Mouse (Mus musculus) testis, postnatal 14 days (tissue): ENCODE results near the gene Gas8.
"Not testable (repeated sequence)": the region's sequence is repeated elsewhere in the genome, so short reads cannot be mapped to it uniquely, and the experiment has no call there.

Experiments
- DNase-seq: peaks from one replicate; pipeline ENCODE4 v3.0.0; 2021; ENCODE audit warnings: low spot score

Gene Gas8

DNA sequence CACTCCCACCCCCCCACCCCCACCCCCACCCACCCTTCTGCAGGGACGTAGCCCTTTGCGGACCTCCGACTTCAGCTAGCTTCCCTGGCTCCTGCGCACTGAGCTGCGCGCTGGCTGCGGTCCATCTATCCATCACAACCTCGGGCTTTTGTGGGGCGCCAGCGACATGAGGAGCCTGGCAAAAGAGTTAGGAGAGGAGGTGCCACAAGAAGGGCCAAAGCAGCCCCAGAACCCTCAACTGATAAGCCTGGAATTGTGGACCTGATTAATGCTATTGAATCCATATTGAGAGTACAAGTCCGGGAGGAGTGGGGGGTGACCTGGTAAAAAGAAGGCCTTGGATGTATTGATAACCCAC is 3.1 kb upstream of the Gas8 start:
- no peak for DNase-seq

DNA sequence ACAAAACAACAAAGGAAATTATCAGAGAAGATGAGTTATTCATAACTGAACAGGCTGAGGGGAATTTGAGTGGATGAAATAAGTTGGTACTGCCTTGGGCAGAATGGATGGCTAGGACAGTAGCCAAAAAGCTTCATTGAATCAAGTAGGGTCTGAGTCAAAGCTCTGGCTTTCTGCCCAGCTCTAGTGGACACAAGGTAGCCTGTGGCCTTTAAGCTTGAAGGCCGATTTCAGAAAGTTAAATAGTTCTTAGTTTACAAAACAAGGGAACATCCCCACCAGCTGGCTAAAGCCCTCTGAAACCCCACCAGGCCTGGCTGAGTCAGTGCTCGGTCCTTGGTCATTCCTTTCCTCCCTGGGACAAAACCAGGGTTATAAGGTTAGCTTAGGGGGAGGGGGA is 2.0 kb upstream of the Gas8 start:
- peak; percentile 83 for DNase-seq

DNA sequence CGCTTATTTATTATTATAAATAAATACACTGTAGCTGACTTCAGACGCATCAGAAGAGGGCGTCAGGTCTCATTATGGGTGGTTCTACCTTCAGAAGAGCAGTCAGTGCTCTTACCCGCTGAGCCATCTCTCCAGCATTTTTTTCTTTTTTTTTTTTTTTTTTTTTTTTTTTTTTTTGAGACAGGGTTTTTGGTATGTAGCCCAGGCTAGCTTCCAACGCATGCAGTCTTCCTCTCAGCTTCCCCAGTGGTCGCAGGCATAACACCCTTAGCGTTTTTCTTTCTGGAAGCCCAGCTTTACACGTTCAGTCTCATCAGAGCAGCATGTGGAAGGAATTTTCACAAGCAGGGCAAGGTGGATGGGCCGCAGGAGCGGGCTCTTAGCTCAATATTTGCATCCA is 462 bp upstream of the Gas8 start:
- DNase-seq: no peak

DNA sequence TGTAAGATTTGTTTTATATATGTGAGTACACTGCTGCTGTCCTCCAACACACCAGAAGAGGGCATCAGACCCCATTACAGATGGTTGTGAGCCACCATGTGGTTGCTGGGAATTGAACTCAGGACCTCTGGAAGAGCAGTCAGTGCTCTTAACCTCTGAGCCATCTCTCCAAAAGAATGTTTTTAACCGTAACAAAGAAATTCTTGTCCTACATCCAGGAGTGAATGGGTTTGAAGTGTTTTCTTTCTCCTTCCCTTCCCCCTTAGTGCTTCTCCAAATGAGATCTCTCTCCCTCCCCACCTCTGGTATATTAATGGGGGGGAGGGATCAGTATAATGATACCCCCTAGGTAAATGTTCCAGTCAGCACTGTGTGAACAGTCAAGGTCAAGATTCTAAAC is 1.4 kb downstream of the Gas8 start:
- DNase-seq: not testable (repeated sequence)

DNA sequence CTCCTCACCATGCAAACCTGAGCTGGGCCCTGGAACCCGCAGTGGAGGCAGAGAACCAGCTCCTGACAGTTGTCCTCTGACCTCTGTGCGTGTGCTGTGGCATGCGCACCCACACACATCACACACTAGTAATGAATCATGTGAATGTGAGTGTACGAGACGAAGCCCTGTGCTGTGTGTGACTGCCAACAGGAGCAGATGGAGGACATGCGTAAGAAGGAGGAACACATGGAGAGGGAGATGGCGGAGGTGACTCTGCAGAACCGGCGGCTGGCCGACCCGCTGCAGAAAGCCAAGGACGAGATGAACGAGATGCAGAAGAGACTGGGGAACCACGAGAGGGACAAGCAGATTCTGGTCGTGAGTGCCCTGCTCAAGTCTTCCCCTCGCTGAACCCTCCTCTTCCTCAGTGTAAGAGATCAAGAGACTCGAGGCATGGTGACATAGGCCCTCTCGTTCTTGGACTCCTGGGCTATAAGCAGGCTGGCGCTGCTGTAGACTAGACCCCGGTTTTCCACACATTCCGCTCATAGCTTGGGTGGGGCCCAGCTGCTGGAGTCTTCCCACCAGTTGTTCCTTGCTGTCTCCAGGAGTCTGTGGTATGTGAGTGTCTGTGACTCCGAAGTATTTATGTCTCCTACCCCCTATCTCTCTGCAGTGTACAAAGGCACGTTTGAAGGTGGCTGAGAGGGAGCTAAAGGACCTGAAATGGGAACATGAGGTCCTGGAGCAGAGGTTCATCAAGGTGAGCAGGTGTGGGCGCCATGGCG is 9.3 kb downstream of the Gas8 start:
- DNase-seq: no peak

DNA sequence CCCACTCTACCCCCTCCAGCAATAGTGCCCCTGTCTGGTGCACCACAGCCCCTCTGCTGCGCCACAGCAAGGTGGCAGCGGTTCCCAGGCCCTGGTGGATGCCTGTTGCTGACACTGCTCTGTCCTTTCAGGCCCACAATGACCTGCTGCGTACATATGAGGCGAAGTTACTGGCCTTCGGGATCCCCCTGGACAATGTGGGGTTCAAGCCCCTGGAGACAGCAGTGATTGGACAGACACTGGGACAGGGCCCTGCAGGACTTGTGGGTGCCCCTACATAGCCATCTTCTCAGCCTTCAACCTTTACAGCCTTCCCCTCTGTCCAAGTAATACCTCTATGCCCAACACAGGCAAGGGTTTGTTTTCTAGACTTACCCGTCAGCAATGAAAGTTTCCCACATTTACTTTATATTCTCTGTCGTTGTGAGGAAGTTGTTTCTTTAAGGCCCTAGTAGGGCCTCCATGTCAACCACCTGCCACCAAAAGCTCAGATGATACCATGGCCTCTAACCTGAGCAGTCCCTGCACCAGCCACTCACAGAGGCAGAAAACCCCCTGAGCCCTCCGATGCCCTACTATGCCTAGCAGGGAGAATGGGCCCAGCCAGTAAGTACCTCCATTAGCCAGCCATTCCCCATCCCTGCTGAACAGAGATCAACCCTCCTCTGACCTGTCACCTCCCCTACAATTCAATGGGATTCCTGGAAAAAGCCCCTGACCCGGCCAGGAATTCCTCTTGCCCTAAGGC is 17.8 kb downstream of the Gas8 start:
- no peak for DNase-seq

DNA sequence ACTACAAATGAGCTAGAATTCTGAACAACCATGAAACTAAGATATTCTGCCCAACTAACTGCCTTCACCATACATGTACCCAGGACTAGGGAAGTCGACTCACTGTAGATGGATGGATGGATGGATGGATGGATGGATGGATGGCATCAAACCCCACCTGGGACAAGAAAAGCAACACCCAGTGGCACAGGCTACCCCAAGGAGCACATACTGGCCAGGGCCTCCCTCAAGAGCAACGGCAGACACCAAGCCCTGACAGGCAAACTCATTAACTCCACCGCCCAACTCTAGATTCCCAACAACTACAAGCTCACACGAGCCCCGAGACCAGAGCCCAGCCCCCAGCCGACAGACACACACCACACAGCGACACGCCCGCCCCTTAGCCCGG is 18.4 kb downstream of the Gas8 start:
- DNase-seq: no peak

DNA sequence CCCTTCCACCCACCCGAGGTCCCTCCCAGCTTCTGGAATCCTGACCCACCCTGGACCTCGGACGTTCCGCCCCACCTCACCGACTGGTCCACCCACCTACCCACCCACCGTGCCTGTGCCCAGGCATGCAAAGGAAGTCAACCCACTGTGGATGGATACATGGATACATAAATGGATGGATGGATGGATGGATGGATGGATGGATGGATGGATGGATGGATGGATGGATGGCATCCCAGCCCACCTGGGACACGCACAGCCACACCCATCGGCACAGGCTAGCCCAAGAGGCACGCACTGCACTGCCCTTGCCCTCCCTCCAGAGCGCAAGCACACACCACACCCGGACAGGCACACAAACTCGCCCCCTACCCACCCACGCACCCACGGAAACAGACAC is 19.0 kb downstream of the Gas8 start:
- DNase-seq: not testable (repeated sequence)

DNA sequence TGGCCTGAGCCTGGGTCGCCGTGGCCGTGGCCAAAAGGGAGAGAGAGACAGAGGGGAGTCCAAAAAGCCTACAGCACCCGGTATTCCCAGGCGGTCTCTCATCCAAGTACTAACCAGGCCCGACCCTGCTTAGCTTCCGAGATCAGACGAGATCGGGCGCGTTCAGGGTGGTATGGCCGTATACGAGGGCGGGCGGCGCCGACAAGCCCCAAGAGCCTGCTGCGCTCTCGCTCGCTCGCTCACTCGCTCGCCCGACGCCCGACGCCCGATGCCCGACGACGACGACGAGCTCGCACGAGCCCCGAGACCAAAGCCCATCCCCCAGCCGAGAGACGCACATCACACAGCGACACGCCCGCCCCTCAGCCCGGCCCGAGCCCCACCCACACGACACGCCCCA is 45.6 kb downstream of the Gas8 start:
- DNase-seq: not testable (repeated sequence)

DNA sequence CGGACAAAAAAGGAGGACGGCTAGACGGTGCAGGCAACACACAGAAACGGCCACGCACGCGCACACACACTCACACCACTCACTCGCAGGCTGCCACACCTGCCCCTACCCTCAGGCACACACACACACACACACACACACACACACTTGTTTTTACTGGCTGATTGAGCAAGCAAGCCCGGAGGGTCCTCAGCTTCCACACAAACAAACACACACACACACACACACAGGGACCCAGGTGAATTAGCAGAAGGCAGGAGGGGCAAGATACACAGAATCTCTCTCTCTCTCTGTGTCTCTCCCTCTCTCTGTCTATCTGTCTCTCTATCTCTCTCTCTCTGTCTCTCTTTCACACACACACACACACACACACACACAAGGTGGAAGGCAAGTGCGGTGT is 56.8 kb downstream of the Gas8 start:
- peak; percentile 16 for DNase-seq
